Mouse (Mus musculus) C2C12 (cell line): Measurements from ENCODE around the gene Pglyrp1.

ENCODE experiments used
- CEBPB ChIP-seq: IDR thresholded peaks from one replicate; pipeline ENCODE4 v1.6.1; 2011; ENCODE audit warnings: low read depth, mild to moderate bottlenecking, control low read depth, moderate library complexity
- CTCF ChIP-seq: IDR thresholded peaks from one replicate; pipeline ENCODE4 v1.5.1; 2011; ENCODE audit not compliant: control insufficient read depth, insufficient read depth, insufficient read length

- TF ChIP-seq CTCF (no peak), CEBPB (no peak)
These were observed 15.8 kb downstream of the Pglyrp1 start for GRCm38 (mm10) chr7:18886963-18887362.
